Mouse (Mus musculus) megakaryocyte progenitor cell, adult 5-6 weeks (primary cell): ENCODE data around the gene 1810043G02Rik. TPM values are rescaled to one million over a fixed set of nuclear protein-coding genes. Genes with fewer than 3 reads are reported as not detected.
A peak's percentile ranks its signal among the peaks of the same experiment; 100 is the strongest.
"Not testable (repeated sequence)": the region's sequence is repeated elsewhere in the genome, so short reads cannot be mapped to it uniquely, and the experiment has no call there.

Experiments used
- ATAC-seq: replicated peaks from 2 replicates; pipeline ENCODE4 v1.8.0; 2016; ENCODE audit warnings: mild to moderate bottlenecking, moderate TSS enrichment, inconsistent platforms; ENCODE audit not compliant: poor library complexity
- total RNA-seq, 2 experiments: library from RNA; stranded (forward) in 1 of 2; stranded (reverse) in 1 of 2; fragments of 157-497, 149-512 nt in 1 of 2; fragments of 200-1000 nt in 1 of 2; gene quantifications; 2 replicates each; pipeline versions ENCODE4 v1.2.3 to v1.2.4; 2015 to 2017

Gene 1810043G02Rik
- total RNA-seq, 2 experiments from 2014 or later, result 6.0 to 11.2 TPM

- ATAC-seq, result no peak
These were observed 26.3 kb downstream of the 1810043G02Rik start for GRCm38 (mm10) chr10:78004479-78005100.

GRCm38 (mm10) chr10:78005791-78006438, 27.6 kb downstream of the 1810043G02Rik start:
- no peak for ATAC-seq

GRCm38 (mm10) chr10:78007203-78007602, 28.9 kb downstream of the 1810043G02Rik start:
- ATAC-seq, result no peak

- peak; percentile 14; the same call in 1 of the 2 replicates for ATAC-seq
These were observed 29.8 kb downstream of the 1810043G02Rik start for GRCm38 (mm10) chr10:78008169-78008568.

GRCm38 (mm10) chr10:78009184-78009944, 31.0 kb downstream of the 1810043G02Rik start:
- peak; percentile 86 for ATAC-seq

GRCm38 (mm10) chr10:78009945-78010293, 31.6 kb downstream of the 1810043G02Rik start, which contains the start of gene Pfkl:
Pfkl (minus strand) TSS chr10:78010083.
- ATAC-seq, result 0 out of 2 replicates have a peak, but pooled peaks have one; percentile 1

- no peak for ATAC-seq
These were observed 32.0 kb downstream of the 1810043G02Rik start for GRCm38 (mm10) chr10:78010335-78010734.

GRCm38 (mm10) chr10:78011116-78011515, 32.8 kb downstream of the 1810043G02Rik start:
- ATAC-seq, result not testable (repeated sequence)

- ATAC-seq, result no peak
These were observed 34.6 kb downstream of the 1810043G02Rik start for GRCm38 (mm10) chr10:78012661-78013495.

GRCm38 (mm10) chr10:78015489-78015888, 37.2 kb downstream of the 1810043G02Rik start:
- ATAC-seq, result peak; percentile 69

- ATAC-seq, result no peak
These were observed 38.0 kb downstream of the 1810043G02Rik start for GRCm38 (mm10) chr10:78016366-78016765.

GRCm38 (mm10) chr10:78018797-78019203, 40.5 kb downstream of the 1810043G02Rik start:
- ATAC-seq, result peak; percentile 94

- no peak for ATAC-seq
These were observed 41.0 kb downstream of the 1810043G02Rik start for GRCm38 (mm10) chr10:78019291-78019690.

GRCm38 (mm10) chr10:78019984-78020383, 41.7 kb downstream of the 1810043G02Rik start:
- not testable (repeated sequence) for ATAC-seq

- peak; percentile 68 for ATAC-seq
These were observed 47.1 kb downstream of the 1810043G02Rik start for GRCm38 (mm10) chr10:78025453-78025852.

GRCm38 (mm10) chr10:78028129-78028528, 49.8 kb downstream of the 1810043G02Rik start:
- ATAC-seq, result peak; percentile 94

GRCm38 (mm10) chr10:78029080-78029479, 50.8 kb downstream of the 1810043G02Rik start:
- no peak for ATAC-seq

- ATAC-seq, result peak; percentile 64
These were observed 53.7 kb downstream of the 1810043G02Rik start for GRCm38 (mm10) chr10:78031987-78032386.
